Mouse (Mus musculus) mature B cell (primary cell): ENCODE measurements around the gene Pdia6.

Source experiments
- in situ Hi-C: fragments of 300-500 bp; cut with MboI; formaldehyde crosslinking; loops from 2 replicates; pipeline ENCODE4 v1.14.3; 2019

Gene Pdia6

GRCm38 (mm10) chr12:17263881-17264280, 2.5 kb upstream of the Pdia6 start:
- in situ Hi-C loops, result loop anchor here (25.0 kb wide), 1 partner anchor 252 kb away; the partner anchor contains the start of genes 2410004P03Rik and Pqlc3

GRCm38 (mm10) chr12:17264826-17265225, 1.5 kb upstream of the Pdia6 start:
- in situ Hi-C loops, result loop anchor here (25.0 kb wide), 1 partner anchor 253 kb away; the partner anchor contains the start of genes 2410004P03Rik and Pqlc3

- in situ Hi-C loops, result loop anchor here (25.0 kb wide), 1 partner anchor 254 kb away; the partner anchor contains the start of genes 2410004P03Rik and Pqlc3
Observed at GRCm38 (mm10) chr12:17266673-17266990, 287 bp downstream of the Pdia6 start.

GRCm38 (mm10) chr12:17267316-17267715, 971 bp downstream of the Pdia6 start:
- in situ Hi-C loops, result loop anchor here (25.0 kb wide), 1 partner anchor 255 kb away; the partner anchor contains the start of genes 2410004P03Rik and Pqlc3

GRCm38 (mm10) chr12:17271272-17271671, 4.9 kb downstream of the Pdia6 start:
- in situ Hi-C loops, result loop anchor here (25.0 kb wide), 1 partner anchor 259 kb away; the partner anchor contains the start of genes 2410004P03Rik and Pqlc3

- in situ Hi-C loops, result loop anchor here (25.0 kb wide), 1 partner anchor 262 kb away; the partner anchor contains the start of genes 2410004P03Rik and Pqlc3
Observed at GRCm38 (mm10) chr12:17273841-17274240, 7.5 kb downstream of the Pdia6 start.

- in situ Hi-C loops, result no loop called here
Observed at GRCm38 (mm10) chr12:17288496-17288895, 22.2 kb downstream of the Pdia6 start.

- in situ Hi-C loops, result no loop called here
Observed at GRCm38 (mm10) chr12:17289060-17289459, 22.7 kb downstream of the Pdia6 start.

DNA sequence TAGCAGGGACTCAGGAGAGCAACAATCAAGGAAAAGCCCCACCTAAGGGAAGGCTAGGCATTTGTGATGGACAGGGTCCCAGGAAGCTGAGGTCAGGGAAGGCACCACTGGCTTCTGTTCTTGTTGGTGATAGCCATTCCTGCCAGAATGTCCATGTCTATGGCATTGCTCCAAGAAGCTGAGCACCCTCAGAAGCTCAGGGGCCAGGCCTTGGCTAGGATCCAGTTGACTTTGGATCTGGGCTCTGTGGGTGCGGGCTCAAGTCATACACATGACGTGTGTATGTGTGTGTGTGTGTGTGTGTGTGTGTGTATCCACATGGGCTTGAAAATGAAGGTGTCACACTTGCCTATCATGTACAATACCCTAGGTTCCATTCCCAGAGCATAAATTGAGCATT, 23.6 kb downstream of the Pdia6 start:
- in situ Hi-C loops, result no loop called here

GRCm38 (mm10) chr12:17290569-17290968, 24.2 kb downstream of the Pdia6 start:
- in situ Hi-C loops, result no loop called here

- in situ Hi-C loops, result no loop called here
Observed at GRCm38 (mm10) chr12:17296899-17297298, 30.6 kb downstream of the Pdia6 start.

GRCm38 (mm10) chr12:17299902-17300301, 33.6 kb downstream of the Pdia6 start:
- in situ Hi-C loops, result no loop called here

- in situ Hi-C loops, result no loop called here
Observed at GRCm38 (mm10) chr12:17305445-17305844, 39.1 kb downstream of the Pdia6 start.

- in situ Hi-C loops, result no loop called here
Observed at GRCm38 (mm10) chr12:17308246-17308645, 41.9 kb downstream of the Pdia6 start.

DNA sequence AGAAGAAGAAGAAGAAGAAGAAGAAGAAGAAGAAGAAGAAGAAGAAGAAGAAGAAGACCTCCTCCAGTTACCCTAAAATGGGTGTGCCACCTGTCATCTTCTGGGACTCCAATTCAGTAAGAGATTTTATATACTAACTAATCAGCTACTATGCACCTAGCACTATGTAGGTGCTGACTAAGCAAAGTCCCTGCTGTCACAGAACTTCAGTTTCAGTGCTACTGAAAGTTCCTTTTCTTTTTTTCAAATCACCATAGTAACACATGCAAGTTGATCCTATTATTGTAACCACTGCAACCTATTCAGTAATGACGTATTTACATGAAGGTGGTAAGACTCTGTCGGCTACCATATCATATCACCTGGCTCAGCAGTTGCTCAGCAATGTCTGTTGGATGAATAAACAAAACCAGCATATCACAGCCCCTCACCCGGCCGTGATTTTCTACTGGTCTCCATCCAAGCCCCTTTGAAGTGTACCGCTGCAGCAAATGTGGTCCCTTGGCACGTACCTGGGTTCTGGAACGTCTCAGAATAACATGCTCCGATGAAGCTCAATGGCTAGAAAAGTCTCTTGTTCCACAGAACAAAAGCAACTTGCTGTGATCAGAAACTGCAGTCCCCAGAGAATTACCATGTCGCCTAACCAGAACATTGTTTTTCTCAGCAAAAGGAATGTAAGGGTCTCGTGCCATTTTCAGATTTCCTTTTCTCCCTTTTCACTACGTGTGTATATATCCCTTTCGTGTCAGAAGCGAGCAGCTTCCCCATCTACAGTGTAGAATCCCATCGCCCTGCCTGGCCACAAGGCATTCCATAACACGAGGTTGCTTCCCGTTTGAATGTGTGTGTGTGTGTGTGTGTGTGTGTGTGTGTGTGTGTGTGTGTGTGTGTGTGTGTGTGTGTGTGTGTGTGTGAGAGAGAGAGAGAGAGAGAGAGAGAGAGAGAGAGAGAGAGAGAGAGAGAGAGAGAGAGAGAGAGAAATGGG, 44.8 kb downstream of the Pdia6 start:
- in situ Hi-C loops, result no loop called here

- in situ Hi-C loops, result no loop called here
Observed at GRCm38 (mm10) chr12:17316096-17316495, 49.8 kb downstream of the Pdia6 start.

DNA sequence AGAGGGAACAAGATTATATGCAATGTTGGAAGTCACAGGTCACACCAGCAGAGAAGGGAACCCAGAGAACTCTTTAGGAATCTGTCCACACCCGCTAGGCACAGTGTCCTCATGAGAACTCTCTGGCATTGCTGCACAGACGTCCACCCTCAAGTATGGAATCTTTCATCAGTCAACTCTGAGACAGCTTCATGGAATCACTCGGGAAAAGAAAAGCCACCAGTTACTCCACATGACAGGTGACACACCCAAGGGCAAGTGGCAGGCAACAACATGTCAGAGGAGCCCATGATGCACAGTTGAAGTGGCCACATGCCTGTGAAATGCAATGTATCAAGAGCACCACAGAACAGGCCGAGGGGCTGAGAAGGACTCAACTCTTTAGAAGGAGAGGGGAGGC, 51.6 kb downstream of the Pdia6 start:
- in situ Hi-C loops, result no loop called here

GRCm38 (mm10) chr12:17318453-17318852, 52.1 kb downstream of the Pdia6 start:
- in situ Hi-C loops, result no loop called here

DNA sequence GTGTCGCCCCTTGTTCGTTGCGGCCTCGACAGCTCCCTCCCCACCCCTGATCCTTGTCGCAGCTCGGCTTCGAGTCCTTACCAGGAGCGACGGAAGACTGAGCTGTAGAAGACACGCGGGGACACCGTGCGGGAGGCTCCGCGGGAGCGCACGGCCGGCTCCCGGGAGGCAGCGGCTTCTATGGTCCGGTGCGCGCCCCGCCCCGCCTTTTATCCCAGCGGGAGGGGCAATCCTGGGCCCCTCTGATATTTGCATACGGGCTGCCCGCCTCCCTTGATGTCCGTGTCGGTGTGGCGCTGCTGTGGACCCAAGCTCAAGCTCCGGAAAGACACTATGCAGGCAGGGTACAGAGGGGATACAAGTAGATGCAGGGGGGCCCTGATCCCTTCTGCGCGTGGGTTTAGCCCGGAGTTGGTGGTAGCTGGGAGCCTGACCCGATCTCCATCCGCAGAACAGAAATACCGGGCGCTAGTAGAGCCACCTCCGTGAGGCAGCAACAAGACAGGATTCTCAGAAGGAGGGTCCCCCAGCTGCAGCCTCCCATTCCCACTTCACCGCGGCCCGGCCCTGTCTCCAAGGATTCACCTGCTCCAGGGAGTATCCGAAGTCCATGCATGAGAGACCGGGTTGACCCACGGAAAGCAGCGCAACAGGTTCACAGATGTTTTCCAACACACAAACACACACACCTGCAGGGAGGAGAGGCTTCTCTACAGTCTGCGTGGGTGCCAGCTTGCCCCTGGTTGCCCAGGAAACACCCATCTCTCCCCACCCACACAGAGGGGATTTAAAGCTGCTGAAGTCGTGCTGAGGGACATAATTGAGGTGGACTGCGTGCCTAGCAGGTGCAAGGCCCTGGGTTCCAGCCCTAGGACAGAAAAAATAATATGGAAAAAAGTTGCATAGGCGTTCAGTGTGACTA, 58.5 kb downstream of the Pdia6 start:
- in situ Hi-C loops, result no loop called here

GRCm38 (mm10) chr12:17329259-17329658, 62.9 kb downstream of the Pdia6 start, which contains the start of gene Atp6v1c2:
Gene Atp6v1c2 (minus strand): TSS chr12:17329359.
- in situ Hi-C loops, result no loop called here

- in situ Hi-C loops, result no loop called here
Observed at GRCm38 (mm10) chr12:17333459-17333858, 67.1 kb downstream of the Pdia6 start.
